Mouse (Mus musculus) left cerebral cortex, adult 8-10 months (tissue): ENCODE measurements at regions not wholly inside any gene's neighbourhood (a gene's known extent, or its start where the extent isn't known, plus 50 kb on each side); places are given as distances from the start of the nearest gene placed in this dataset.
"Not testable (repeated sequence)": the region's sequence is repeated elsewhere in the genome, so short reads cannot be mapped to it uniquely, and the experiment has no call there.

ENCODE experiments used
- DNase-seq, 2 experiments: peaks; one replicate each; pipeline ENCODE4 v3.0.0; 2022; ENCODE audit warnings: low spot score in 2 of 2

DNA sequence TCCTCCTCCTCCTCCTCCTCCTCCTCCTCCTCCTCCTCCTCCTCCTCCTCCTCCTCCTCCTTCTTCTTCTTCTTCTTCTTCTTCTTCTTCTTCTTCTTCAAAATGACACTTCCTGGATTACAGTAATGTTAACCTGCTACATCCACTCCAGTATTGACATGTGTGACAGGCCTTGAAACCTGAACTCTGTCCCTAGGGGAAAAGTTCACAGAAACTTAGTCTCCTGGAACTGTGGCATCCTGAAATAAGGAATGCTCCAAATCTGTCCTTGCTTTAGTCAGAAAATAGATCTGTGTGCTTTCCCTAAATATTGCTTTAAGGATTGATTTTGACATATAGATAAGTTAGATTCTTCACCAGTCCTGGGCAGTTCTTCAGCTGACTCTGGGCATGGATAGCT, 464.8 kb downstream of the Adam6a start:
- DNase-seq, result not testable (repeated sequence)

DNA sequence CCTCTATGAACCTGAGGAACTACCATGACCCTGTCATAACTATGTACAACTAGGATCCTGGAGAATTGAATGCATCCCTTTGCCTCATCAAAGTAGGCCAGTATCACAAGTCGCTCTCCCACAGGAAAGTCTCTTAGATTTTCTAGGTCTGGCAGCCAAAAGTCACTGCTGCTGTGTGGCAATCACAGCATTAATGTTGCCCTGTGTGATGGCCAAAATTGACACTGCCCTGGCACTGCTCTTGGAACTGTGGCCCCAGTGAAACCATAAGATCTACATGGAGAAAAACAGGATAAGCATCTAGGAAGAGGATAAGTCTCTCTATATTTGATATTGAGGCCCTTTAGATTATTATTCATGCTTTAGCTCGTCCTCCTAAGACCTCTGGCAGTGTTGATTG, 465.7 kb downstream of the Adam6a start:
- DNase-seq, result no peak

DNA sequence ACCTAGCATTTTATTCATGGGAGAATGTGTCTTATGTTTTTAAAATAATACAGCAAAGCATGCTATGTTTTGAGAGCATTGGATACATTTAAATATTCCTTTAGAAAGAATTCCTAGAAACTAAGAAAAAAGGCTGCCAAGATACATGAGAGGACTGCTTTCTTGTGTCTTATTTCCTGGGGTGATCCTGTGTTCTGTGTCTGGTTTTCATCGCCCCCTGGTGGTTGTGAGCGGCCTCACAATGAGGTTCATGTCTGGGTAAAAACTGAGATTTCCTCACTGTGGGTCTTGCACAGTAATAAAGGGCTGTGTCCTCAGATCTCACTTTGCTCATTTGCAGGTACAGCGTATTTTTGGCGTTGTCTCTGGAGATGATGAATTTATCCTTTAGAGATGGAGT, 469.2 kb downstream of the Adam6a start:
- peak in 1 of 2 experiments; percentile 12 for DNase-seq

DNA sequence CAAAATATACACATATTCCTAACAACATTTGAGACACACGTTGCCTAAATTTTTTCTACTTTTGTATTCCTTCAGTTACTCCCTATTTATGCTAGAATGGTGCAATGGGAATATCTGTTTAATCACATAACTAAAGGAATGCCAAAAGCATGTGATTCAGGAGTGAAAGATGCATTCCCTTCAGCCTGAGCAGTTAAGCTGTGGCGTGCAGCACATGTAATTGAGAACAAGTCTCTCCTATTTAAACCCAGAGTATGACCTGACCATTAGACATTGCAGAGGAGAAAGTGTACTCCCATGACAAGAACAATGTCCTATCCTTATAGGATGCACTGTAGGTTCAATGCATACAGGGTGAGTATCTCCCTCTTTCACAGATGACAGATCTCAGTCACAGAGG, 493.3 kb downstream of the Adam6a start:
- not testable (repeated sequence) for DNase-seq

DNA sequence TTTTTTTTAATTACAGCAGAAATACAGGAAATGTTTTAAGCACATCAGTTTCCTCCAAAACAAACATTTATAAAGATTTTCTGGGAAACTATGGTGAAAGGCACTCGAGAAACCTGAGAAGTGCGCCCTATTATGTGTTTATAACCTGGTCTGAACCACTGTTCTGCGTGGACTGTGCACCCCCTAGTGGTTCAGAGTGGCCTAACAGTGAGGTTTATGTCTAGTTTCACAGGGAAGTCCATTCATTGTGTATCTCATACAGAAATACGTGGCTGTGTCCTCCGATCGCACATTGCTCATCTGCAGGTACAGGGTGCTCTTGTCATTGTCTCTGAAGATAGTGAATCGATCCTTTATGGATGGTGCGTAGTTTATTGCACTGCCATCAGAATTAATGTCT, 504.3 kb downstream of the Adam6a start:
- not testable (repeated sequence) for DNase-seq

DNA sequence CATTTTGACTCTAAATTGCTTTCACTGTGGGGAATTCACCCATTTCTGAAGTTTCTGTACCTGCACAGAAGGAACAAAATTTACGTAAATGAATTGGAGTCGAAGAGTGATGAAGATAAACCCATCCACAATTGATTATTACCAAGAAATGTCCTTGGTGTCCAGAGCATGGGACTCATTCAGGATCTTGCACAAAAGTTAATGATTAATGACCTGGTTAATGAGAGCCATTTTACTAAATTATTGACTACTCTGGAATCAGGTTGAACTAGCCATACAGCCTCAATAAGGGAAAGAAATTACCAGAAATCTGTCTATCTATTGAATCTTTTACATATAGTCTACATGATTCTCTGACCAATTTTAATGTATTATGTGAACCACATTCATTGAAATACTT, 509.6 kb downstream of the Adam6a start:
- DNase-seq, result no peak

DNA sequence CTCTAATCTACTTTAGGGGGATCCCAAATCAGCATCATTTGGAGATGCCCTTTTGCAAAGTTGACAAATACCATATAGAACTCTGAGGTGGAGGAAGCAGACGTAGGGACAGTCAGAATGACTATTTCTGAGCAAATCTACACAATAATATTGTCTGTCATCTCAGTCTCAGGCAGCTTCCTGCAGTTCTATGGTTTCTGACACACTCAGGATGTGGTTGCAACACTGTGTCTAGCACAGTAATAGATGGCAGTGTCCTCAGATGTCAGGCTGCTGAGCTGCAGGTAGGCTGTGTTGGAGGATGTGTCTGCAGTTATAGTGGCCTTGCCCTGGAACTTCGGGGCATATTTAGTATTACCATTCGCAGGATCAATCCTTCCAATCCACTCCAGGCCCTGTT, 515.9 kb downstream of the Adam6a start:
- DNase-seq, result no peak

DNA sequence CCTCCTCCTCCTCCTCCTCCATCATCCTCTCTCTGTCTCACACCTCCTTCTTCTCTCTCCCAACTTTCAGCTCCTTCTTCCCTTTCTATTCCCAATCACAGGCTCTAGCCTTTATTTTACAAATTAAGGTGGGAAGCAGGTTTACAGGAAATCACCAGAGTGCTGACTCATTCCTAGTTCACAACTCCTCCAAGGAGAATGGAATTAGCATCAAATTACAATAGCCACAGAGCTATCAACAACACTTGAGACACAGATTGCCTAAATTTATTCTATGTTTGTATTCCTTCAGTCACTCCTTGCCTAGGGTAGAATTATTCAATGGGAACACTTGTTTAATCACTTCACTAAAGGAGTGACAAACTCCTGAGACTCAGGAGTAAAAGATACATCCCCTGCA, 523.5 kb downstream of the Adam6a start:
- no peak for DNase-seq

DNA sequence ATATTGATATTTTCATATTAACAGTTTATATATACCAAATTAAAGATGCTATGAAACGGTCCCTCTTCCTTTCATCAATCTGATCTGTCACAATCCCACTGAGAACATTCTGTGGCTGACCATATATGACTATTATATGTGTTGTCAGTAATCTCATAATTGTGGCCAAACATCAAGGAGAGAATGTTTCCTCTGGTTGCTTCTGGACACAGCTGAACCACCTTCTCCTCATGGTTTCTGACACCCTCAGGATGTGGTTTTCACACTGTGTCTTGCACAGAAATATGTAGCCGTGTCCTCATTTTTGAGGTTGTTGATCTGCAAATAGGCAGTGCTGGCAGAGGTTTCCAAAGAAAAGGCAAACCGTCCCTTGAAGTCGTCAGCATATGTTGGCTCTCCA, 565.0 kb downstream of the Adam6a start:
- not testable (repeated sequence) for DNase-seq

DNA sequence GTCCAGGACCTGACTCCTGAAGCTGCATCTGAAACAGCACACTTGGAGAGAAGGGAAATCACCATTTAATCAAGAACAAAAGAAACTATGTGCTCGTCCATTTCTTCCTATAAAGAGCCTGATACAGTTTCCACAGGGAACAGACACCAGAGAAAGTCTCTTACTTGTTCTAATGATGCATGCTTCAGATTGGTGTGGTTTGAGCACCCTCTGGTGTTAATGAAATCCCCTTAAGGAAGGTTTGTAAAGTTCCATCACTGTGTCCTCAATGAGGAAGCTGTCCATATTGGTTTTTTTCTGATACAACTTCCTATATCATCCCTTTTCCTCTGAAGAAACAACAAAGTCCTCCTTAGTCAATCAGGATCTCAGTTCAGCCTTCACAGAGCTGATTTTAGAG, 591.2 kb downstream of the Adam6a start:
- DNase-seq, result no peak

DNA sequence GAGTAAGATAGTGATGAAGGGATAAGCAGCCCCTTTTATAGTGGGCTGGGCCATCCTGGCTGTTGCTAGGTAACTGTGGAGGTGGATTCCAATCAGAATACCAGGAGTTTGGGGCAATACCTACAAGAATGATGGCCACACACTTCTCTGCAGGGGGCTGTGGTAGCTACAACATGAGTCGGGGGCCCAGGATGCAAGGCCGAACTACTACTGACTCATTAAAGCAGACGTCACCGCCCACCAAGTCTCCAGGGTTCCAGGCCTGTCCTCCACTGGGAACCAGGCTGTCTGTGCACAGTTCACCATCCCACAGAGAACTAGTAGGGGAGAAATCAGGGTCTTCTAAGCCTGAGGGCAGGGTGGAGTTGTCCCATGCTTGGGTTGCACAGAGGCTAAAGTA, 605.1 kb downstream of the Adam6a start:
- no peak for DNase-seq

DNA sequence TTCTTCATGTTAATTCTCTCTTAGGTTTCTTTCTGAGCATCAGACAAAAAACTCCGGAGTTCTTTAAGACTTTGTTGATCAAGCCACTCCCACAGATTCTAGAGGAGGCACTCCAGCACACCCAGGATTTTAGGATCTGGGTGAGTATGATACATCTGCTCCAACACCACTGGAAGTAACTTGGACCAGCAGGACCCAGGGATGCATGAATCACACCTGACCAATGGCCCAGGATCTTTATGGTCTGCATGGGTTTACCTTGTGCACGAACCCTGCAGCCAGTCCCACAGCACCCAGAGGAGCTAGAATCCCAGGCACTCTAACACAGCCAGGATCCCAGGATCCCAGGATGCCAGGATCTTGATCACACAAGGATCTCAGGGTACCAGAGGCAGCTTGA, 628.6 kb downstream of the Adam6a start:
- no peak for DNase-seq

DNA sequence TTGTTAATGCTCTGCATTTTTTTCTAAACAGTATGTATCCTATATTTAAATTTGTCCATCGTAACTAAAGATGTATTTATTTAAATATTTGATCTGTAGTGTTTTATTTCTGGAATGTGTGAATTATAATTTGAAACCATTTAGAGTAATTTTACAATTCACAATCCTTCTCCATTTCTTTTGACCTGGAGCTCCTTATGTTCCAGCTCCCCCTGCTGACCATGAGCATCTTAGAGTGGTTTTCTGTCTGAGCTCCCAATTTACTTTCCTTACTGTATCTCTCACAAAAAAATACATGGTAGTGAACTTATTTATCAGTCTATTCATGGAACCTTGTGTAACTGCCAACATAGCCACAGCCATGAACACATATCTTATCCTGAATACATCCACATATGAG, 655.8 kb downstream of the Adam6a start:
- no peak for DNase-seq

DNA sequence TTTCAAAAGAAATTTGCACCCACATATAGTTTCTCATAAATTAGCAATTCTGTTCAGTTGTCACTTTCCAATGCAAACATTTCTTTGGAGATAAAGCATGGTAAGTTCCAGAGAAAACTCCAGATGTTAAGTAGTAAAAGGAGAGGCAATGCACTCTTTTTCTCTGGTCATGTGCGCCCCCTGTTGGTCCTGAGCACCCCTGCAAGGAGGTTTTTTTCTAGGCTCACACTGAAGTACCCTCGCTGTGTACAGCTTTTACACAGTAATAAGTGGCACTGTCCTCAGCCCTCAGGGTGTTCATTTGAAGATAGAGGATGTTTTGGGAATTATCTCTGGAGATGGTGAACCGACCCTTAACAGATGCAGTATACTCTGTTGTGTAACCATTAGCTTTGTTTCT, 678.8 kb downstream of the Adam6a start:
- DNase-seq, result no peak
